Mouse (Mus musculus): ENCODE data around the gene Mfng. TPM values are rescaled to one million over a fixed set of nuclear protein-coding genes. Genes with fewer than 3 reads are reported as not detected.

The Mfng gene
- polyA plus RNA-seq, 1 experiment = 97.5 TPM

DNA sequence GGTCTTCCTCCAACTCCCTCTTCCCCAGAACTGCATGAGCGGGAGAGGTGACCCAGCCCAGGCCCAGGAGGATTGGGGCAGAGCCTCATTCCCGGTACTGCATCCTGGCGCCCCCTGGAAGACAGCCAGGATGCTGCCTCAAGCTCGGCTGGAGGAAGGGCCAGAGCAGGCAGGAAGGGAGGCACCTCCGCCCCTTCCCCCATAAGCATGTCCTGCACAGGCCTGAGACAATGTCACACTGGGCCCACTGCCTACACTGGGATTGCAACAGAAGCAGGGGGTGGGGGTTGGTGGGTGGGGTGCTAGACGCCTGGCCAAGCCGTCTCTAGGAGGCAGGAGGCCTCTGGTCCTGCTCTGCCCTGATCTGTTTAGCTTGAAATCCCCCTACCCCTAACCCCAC is 12.7 kb upstream of the Mfng start:
- 78% methylated on average over 7 of the region's 7 CpGs for WGBS
- Histone ChIP-seq H3K36me3 (ENCODE audit: control insufficient read depth, insufficient read depth, low read length) (no peaks in the 10 kb centered on the region), H3K4me1 (replicated peaks; ENCODE audit: control insufficient read depth, insufficient read depth, low read length) (0 out of 2 replicates have a peak, but pooled peaks cover 6% of the 10 kb centered on the region), H3K27me3 (ENCODE audit: control insufficient read depth, insufficient read depth, low read length) (no peaks in the 10 kb centered on the region), H3K4me3 (ENCODE audit: control insufficient read depth, insufficient read depth, low read length) (no peak overlapping the region), H3K27ac (ENCODE audit: control insufficient read depth, insufficient read depth, low read length) (no peak overlapping the region)
- no peak for TF ChIP-seq POLR2A (IDR thresholded peaks at IDR 0.05; ENCODE audit: control insufficient read depth, extremely low read depth, insufficient read depth, low read length, poor library complexity)
- TF ChIP-seq CTCF (IDR thresholded peaks at IDR 0.05; ENCODE audit: borderline replicate concordance, control insufficient read depth, extremely low read depth, insufficient read depth, low read length, poor library complexity) = no peak
- no peak for DNase-seq

DNA sequence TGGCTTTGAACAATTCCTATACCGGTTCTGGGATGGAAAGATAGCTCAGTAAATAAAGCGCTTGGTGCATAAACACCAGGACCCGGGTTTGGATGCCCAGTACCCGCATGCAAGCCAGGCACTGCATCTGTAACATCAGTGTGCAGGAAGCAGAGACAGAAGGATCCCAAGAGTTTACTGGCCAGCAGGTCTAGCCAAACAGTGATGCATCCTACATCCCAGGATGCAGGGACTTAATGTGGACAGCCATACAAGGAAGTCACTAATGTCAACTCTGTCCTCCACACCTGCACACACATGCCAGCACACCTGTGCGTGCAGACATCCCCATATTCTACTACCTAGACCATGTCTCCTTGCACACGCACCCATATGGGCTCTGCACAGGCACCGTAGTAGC is 12.0 kb upstream of the Mfng start:
- WGBS = 97% methylated on average over 7 of the region's 7 CpGs
- H3K36me3 ChIP-seq (ENCODE audit: control insufficient read depth, insufficient read depth, low read length) = no peaks in the 10 kb centered on the region

DNA sequence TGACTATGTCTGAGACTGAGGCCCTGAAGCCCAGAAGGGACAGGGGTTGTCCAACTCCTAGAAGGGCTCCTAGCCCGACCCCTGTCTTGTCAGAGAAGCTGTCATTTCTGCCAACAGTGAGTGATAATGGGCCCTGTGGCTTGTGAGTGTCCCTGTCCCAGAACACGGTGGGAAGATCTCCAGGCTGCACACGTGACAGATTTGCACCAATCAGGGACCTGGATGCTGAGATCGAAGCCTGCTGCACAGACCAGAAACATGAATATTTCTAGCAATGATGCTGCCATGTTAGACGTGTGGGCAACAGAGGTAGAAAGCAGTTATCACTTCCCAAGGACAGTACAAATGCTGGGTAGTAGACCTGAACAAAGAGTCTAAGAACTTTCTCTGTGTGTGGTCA is 11.2 kb upstream of the Mfng start:
- no peaks in the 10 kb centered on the region for H3K36me3 ChIP-seq (ENCODE audit: control insufficient read depth, insufficient read depth, low read length)
- no peaks in the 10 kb centered on the region for H3K4me1 ChIP-seq (replicated peaks; ENCODE audit: control insufficient read depth, insufficient read depth, low read length)
- no peaks in the 10 kb centered on the region for H3K27me3 ChIP-seq (ENCODE audit: control insufficient read depth, insufficient read depth, low read length)

More for the DNA sequence above, 12.0 kb upstream of the Mfng start:
- no peaks in the 10 kb centered on the region for H3K27me3 ChIP-seq (ENCODE audit: control insufficient read depth, insufficient read depth, low read length)
- H3K4me3 ChIP-seq (ENCODE audit: control insufficient read depth, insufficient read depth, low read length) = no peak overlapping the region
- DNase-seq = no peak
- H3K27ac ChIP-seq (ENCODE audit: control insufficient read depth, insufficient read depth, low read length) = no peak overlapping the region
- H3K4me1 ChIP-seq (replicated peaks; ENCODE audit: control insufficient read depth, insufficient read depth, low read length) = no peaks in the 10 kb centered on the region
- TF ChIP-seq POLR2A (IDR thresholded peaks at IDR 0.05; ENCODE audit: control insufficient read depth, extremely low read depth, insufficient read depth, low read length, poor library complexity) (no peak), CTCF (IDR thresholded peaks at IDR 0.05; ENCODE audit: borderline replicate concordance, control insufficient read depth, extremely low read depth, insufficient read depth, low read length, poor library complexity) (no peak)

DNA sequence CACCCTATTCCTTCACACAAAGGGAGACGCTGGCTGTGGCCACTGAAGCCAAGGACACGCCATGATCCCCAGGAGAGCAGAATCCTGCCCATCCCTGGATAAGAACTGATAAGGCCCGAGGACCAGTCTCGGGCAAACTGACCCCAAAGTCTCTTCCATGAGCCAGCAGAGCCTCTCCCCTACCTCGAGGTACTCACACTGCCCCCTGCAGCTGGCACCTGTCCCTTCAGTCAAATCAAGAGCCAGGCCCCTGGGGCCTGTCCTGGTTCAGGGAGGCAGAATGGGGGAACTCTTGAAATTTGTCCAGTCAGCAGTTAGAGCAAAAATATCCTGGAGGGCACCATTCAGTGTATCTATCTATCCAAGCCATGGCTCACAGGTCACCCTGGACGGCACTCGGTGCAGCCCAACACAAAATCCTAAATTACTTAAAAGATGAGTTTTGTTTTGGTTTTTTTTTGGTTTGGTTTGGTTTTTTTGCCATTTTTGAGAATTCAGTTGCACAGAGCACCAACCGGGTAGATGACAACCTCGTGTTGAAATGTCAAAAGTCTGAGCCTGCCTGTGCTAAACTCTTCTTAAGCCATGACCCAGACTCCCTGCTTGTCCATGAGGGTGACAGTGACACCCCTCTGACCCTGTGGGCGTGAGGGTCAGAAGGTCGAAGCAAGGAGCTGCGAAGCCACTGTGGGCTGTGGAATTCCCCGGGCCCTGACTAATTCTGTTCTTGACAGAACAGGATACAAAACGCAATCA is 9.3 kb upstream of the Mfng start:
- WGBS = 88% methylated on average over 14 of the region's 14 CpGs
- no peaks in the 10 kb centered on the region for H3K4me1 ChIP-seq (replicated peaks; ENCODE audit: control insufficient read depth, insufficient read depth, low read length)
- DNase-seq = no peak
- no peak overlapping the region for H3K27ac ChIP-seq (ENCODE audit: control insufficient read depth, insufficient read depth, low read length)
- TF ChIP-seq POLR2A (IDR thresholded peaks at IDR 0.05; ENCODE audit: control insufficient read depth, extremely low read depth, insufficient read depth, low read length, poor library complexity) (no peak), CTCF (IDR thresholded peaks at IDR 0.05; ENCODE audit: borderline replicate concordance, control insufficient read depth, extremely low read depth, insufficient read depth, low read length, poor library complexity) (no peak)
- no peak overlapping the region for H3K4me3 ChIP-seq (ENCODE audit: control insufficient read depth, insufficient read depth, low read length)
- no peaks in the 10 kb centered on the region for H3K27me3 ChIP-seq (ENCODE audit: control insufficient read depth, insufficient read depth, low read length)
- H3K36me3 ChIP-seq (ENCODE audit: control insufficient read depth, insufficient read depth, low read length) = no peaks in the 10 kb centered on the region

More for the DNA sequence above, 11.2 kb upstream of the Mfng start:
- 94% methylated on average over 5 of the region's 5 CpGs for WGBS
- no peak for DNase-seq
- no peak overlapping the region for H3K4me3 ChIP-seq (ENCODE audit: control insufficient read depth, insufficient read depth, low read length)
- H3K27ac ChIP-seq (ENCODE audit: control insufficient read depth, insufficient read depth, low read length) = no peak overlapping the region
- no peak for TF ChIP-seq POLR2A (IDR thresholded peaks at IDR 0.05; ENCODE audit: control insufficient read depth, extremely low read depth, insufficient read depth, low read length, poor library complexity)
- TF ChIP-seq CTCF (IDR thresholded peaks at IDR 0.05; ENCODE audit: borderline replicate concordance, control insufficient read depth, extremely low read depth, insufficient read depth, low read length, poor library complexity) = no peak

DNA sequence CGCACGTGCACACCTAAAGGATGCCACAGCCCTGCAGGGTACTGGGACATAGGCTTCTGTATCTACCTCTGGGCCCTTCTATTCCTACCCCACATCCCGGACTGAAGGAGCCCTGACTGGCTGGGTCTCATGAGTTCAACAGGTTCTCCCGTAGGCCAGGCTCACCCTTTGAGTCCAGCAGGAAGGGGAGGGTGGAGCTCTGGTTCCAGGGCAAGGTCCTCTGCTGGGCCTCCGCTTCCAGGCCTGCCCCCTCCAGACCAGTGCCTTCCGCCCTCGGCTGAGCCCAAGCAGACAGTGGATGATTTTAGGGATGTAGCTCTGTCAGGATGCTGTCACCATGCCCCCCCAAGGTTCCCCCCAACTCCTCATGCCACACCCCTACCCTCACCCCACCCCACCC is 7.6 kb upstream of the Mfng start:
- TF ChIP-seq CTCF (IDR thresholded peaks at IDR 0.05; ENCODE audit: borderline replicate concordance, control insufficient read depth, extremely low read depth, insufficient read depth, low read length, poor library complexity) = no peak
- no peak for TF ChIP-seq POLR2A (IDR thresholded peaks at IDR 0.05; ENCODE audit: control insufficient read depth, extremely low read depth, insufficient read depth, low read length, poor library complexity)
- no peak for DNase-seq
- Histone ChIP-seq H3K36me3 (ENCODE audit: control insufficient read depth, insufficient read depth, low read length) (no peaks in the 10 kb centered on the region), H3K27me3 (ENCODE audit: control insufficient read depth, insufficient read depth, low read length) (no peaks in the 10 kb centered on the region), H3K27ac (ENCODE audit: control insufficient read depth, insufficient read depth, low read length) (no peak overlapping the region), H3K4me3 (ENCODE audit: control insufficient read depth, insufficient read depth, low read length) (no peak overlapping the region), H3K4me1 (replicated peaks; ENCODE audit: control insufficient read depth, insufficient read depth, low read length) (no peaks in the 10 kb centered on the region)
- WGBS = 95% methylated on average over 7 of the region's 7 CpGs

DNA sequence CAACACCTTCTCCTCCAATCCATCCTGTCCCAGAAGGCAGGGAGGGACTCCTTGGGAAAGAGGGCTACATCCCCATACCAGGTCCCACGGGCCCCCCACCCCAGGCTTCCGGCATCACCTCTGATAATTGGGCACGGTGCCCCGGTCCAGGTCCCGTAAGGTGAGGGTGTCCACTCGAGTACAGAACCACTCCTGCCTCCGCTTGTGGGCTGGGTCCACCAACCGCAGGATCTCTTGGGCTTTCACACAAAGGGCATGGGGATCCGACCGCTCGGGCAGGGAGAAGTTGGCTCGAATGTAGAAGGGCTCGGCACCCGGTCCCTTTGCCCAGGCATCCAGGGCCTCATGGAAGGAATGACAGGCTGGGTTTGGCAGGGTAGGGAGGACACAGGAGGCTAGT is 7.1 kb upstream of the Mfng start:
- DNase-seq = no peak
- TF ChIP-seq CTCF (IDR thresholded peaks at IDR 0.05; ENCODE audit: borderline replicate concordance, control insufficient read depth, extremely low read depth, insufficient read depth, low read length, poor library complexity) (no peak), POLR2A (IDR thresholded peaks at IDR 0.05; ENCODE audit: control insufficient read depth, extremely low read depth, insufficient read depth, low read length, poor library complexity) (no peak)
- H3K4me3 ChIP-seq (ENCODE audit: control insufficient read depth, insufficient read depth, low read length) = no peak overlapping the region
- no peak overlapping the region for H3K27ac ChIP-seq (ENCODE audit: control insufficient read depth, insufficient read depth, low read length)
- no peaks in the 10 kb centered on the region for H3K4me1 ChIP-seq (replicated peaks; ENCODE audit: control insufficient read depth, insufficient read depth, low read length)
- no peaks in the 10 kb centered on the region for H3K27me3 ChIP-seq (ENCODE audit: control insufficient read depth, insufficient read depth, low read length)
- no peaks in the 10 kb centered on the region for H3K36me3 ChIP-seq (ENCODE audit: control insufficient read depth, insufficient read depth, low read length)
- 99% methylated on average over 14 of the region's 14 CpGs for WGBS
